Mouse (Mus musculus): ENCODE measurements around the gene Dgkg. TPM values are rescaled to one million over a fixed set of nuclear protein-coding genes. Genes with fewer than 3 reads are reported as not detected.

Dgkg gene
- 0.53 and 1.2 TPM in 2 replicates for polyA plus RNA-seq (2015; fragmentation: Nextera tagmentation; extraction: Ambion mirVana)

GRCm38 (mm10) chr16:22656533-22657444 lies at the start of gene Dgkg:
Gene Dgkg (minus strand): TSS chr16:22657221.
- Histone ChIP-seq H3K27me3 (peaks cover 30% of the 10 kb centered on the region), H3K4me3 (peak within 1 kb of the TSS; percentile 57), H3K9me3 (replicated peaks) (no peaks in the 10 kb centered on the region), H3K4me2 (peak within 1 kb of the TSS; percentile 94), H3K36me3 (no peaks in the 10 kb centered on the region), H3K4me1 (replicated peaks) (peaks cover 22% of the 10 kb centered on the region), H3K9ac (peak within 1 kb of the TSS; percentile 38; the same call in 1 of the 2 replicates), H3K27ac (no peak within 1 kb of the TSS)
- ATAC-seq (replicated peaks; ENCODE audit: insufficient number of reproducible peaks, insufficient read depth, low FRiP score, low read depth), result no peak; the same call in 1 of the 2 replicates
- under 1% methylated on average over 62 of the region's 63 CpGs for WGBS

GRCm38 (mm10) chr16:22704946-22705345 lies 47.9 kb upstream of the Dgkg start:
- H3K4me3 ChIP-seq, result no peak overlapping the region
- H3K9ac ChIP-seq, result no peak overlapping the region
- H3K36me3 ChIP-seq, result no peaks in the 10 kb centered on the region
- ATAC-seq (replicated peaks; ENCODE audit: insufficient number of reproducible peaks, insufficient read depth, low FRiP score, low read depth), result no peak
- H3K9me3 ChIP-seq (replicated peaks), result no peaks in the 10 kb centered on the region
- H3K4me2 ChIP-seq, result no peak overlapping the region
- peaks cover 8% of the 10 kb centered on the region for H3K4me1 ChIP-seq (replicated peaks)
- WGBS, result 28% methylated on average over 6 of the region's 6 CpGs
- H3K27me3 ChIP-seq, result no peaks in the 10 kb centered on the region
- no peak overlapping the region; the same call in 1 of the 2 replicates for H3K27ac ChIP-seq

- H3K27ac ChIP-seq, result no peak overlapping the region
- no peaks in the 10 kb centered on the region for H3K9me3 ChIP-seq (replicated peaks)
- H3K36me3 ChIP-seq, result no peaks in the 10 kb centered on the region
- no peak for ATAC-seq (replicated peaks; ENCODE audit: insufficient number of reproducible peaks, insufficient read depth, low FRiP score, low read depth)
- WGBS, result 80% methylated on average over 5 of the region's 5 CpGs
- no peak overlapping the region for H3K4me2 ChIP-seq
- H3K4me3 ChIP-seq, result no peak overlapping the region
- H3K9ac ChIP-seq, result no peak overlapping the region
- no peaks in the 10 kb centered on the region for H3K27me3 ChIP-seq
- peaks cover 12% of the 10 kb centered on the region for H3K4me1 ChIP-seq (replicated peaks)
Measured at GRCm38 (mm10) chr16:22704136-22704535, 47.1 kb upstream of the Dgkg start.

GRCm38 (mm10) chr16:22698846-22699760 lies 42.1 kb upstream of the Dgkg start:
- peak; percentile 90 for ATAC-seq (replicated peaks; ENCODE audit: insufficient number of reproducible peaks, insufficient read depth, low FRiP score, low read depth)
- 53% methylated on average over 13 of the region's 13 CpGs for WGBS
- Histone ChIP-seq H3K4me3 (no peak overlapping the region), H3K9ac (no peak overlapping the region), H3K9me3 (replicated peaks) (no peaks in the 10 kb centered on the region), H3K27me3 (no peaks in the 10 kb centered on the region), H3K36me3 (no peaks in the 10 kb centered on the region), H3K4me2 (peak overlapping the region; percentile 12; the same call in 1 of the 2 replicates), H3K27ac (peak overlapping the region; percentile 69), H3K4me1 (replicated peaks) (peaks cover 12% of the 10 kb centered on the region)

GRCm38 (mm10) chr16:22698101-22698500 lies 41.1 kb upstream of the Dgkg start:
- Histone ChIP-seq H3K27ac (no peak overlapping the region), H3K9me3 (replicated peaks) (no peaks in the 10 kb centered on the region), H3K36me3 (no peaks in the 10 kb centered on the region), H3K4me1 (replicated peaks) (peaks cover 12% of the 10 kb centered on the region), H3K9ac (no peak overlapping the region), H3K4me3 (no peak overlapping the region), H3K27me3 (no peaks in the 10 kb centered on the region), H3K4me2 (no peak overlapping the region)
- 81% methylated on average over 8 of the region's 8 CpGs for WGBS
- no peak for ATAC-seq (replicated peaks; ENCODE audit: insufficient number of reproducible peaks, insufficient read depth, low FRiP score, low read depth)

- WGBS, result 76% methylated on average over 2 of the region's 2 CpGs
- H3K9ac ChIP-seq, result no peak overlapping the region
Measured at GRCm38 (mm10) chr16:22689622-22690021, 32.6 kb upstream of the Dgkg start.

GRCm38 (mm10) chr16:22687711-22688230 lies 30.8 kb upstream of the Dgkg start:
- no peaks in the 10 kb centered on the region for H3K27me3 ChIP-seq
- WGBS, result 62% methylated on average over 8 of the region's 8 CpGs
- no peak overlapping the region for H3K9ac ChIP-seq
- H3K4me3 ChIP-seq, result no peak overlapping the region
- H3K4me2 ChIP-seq, result no peak overlapping the region
- H3K9me3 ChIP-seq (replicated peaks), result no peaks in the 10 kb centered on the region
- H3K27ac ChIP-seq, result no peak overlapping the region
- no peak for ATAC-seq (replicated peaks; ENCODE audit: insufficient number of reproducible peaks, insufficient read depth, low FRiP score, low read depth)
- 0 out of 2 replicates have a peak, but pooled peaks cover 2% of the 10 kb centered on the region for H3K4me1 ChIP-seq (replicated peaks)
- H3K36me3 ChIP-seq, result no peaks in the 10 kb centered on the region

More at GRCm38 (mm10) chr16:22689622-22690021, 32.6 kb upstream of the Dgkg start:
- Histone ChIP-seq H3K9me3 (replicated peaks) (no peaks in the 10 kb centered on the region), H3K4me2 (no peak overlapping the region), H3K36me3 (no peaks in the 10 kb centered on the region), H3K27ac (no peak overlapping the region), H3K4me3 (no peak overlapping the region), H3K27me3 (no peaks in the 10 kb centered on the region), H3K4me1 (replicated peaks) (0 out of 2 replicates have a peak, but pooled peaks cover 2% of the 10 kb centered on the region)
- no peak for ATAC-seq (replicated peaks; ENCODE audit: insufficient number of reproducible peaks, insufficient read depth, low FRiP score, low read depth)

GRCm38 (mm10) chr16:22683605-22684004 lies 26.6 kb upstream of the Dgkg start:
- Histone ChIP-seq H3K27ac (no peak overlapping the region), H3K4me2 (no peak overlapping the region), H3K9ac (no peak overlapping the region), H3K9me3 (replicated peaks) (no peaks in the 10 kb centered on the region), H3K4me1 (replicated peaks) (no peaks in the 10 kb centered on the region), H3K36me3 (no peaks in the 10 kb centered on the region), H3K27me3 (no peaks in the 10 kb centered on the region), H3K4me3 (no peak overlapping the region)
- WGBS, result 80% methylated on average over 3 of the region's 3 CpGs
- ATAC-seq (replicated peaks; ENCODE audit: insufficient number of reproducible peaks, insufficient read depth, low FRiP score, low read depth), result no peak

- Histone ChIP-seq H3K27me3 (no peaks in the 10 kb centered on the region), H3K9ac (no peak overlapping the region), H3K4me1 (replicated peaks) (no peaks in the 10 kb centered on the region), H3K9me3 (replicated peaks) (no peaks in the 10 kb centered on the region), H3K36me3 (no peaks in the 10 kb centered on the region), H3K4me3 (no peak overlapping the region), H3K27ac (no peak overlapping the region), H3K4me2 (no peak overlapping the region)
- no peak for ATAC-seq (replicated peaks; ENCODE audit: insufficient number of reproducible peaks, insufficient read depth, low FRiP score, low read depth)
Measured at GRCm38 (mm10) chr16:22682727-22683126, 25.7 kb upstream of the Dgkg start.

- Histone ChIP-seq H3K27ac (no peak overlapping the region), H3K9ac (no peak overlapping the region), H3K27me3 (no peaks in the 10 kb centered on the region), H3K4me2 (no peak overlapping the region), H3K9me3 (replicated peaks) (no peaks in the 10 kb centered on the region), H3K4me3 (no peak overlapping the region), H3K36me3 (no peaks in the 10 kb centered on the region), H3K4me1 (replicated peaks) (no peaks in the 10 kb centered on the region)
- 60% methylated on average over 3 of the region's 3 CpGs for WGBS
- no peak for ATAC-seq (replicated peaks; ENCODE audit: insufficient number of reproducible peaks, insufficient read depth, low FRiP score, low read depth)
Measured at GRCm38 (mm10) chr16:22679641-22680040, 22.6 kb upstream of the Dgkg start.

- no peak overlapping the region for H3K27ac ChIP-seq
Measured at GRCm38 (mm10) chr16:22674636-22675035, 17.6 kb upstream of the Dgkg start.

More at GRCm38 (mm10) chr16:22674636-22675035, 17.6 kb upstream of the Dgkg start:
- Histone ChIP-seq H3K9me3 (replicated peaks) (no peaks in the 10 kb centered on the region), H3K4me1 (replicated peaks) (no peaks in the 10 kb centered on the region), H3K4me2 (no peak overlapping the region), H3K27me3 (no peaks in the 10 kb centered on the region), H3K36me3 (no peaks in the 10 kb centered on the region), H3K9ac (no peak overlapping the region), H3K4me3 (no peak overlapping the region)
- WGBS, result 62% methylated on average over 10 of the region's 10 CpGs
- no peak for ATAC-seq (replicated peaks; ENCODE audit: insufficient number of reproducible peaks, insufficient read depth, low FRiP score, low read depth)
